Mouse (Mus musculus): ENCODE data around the gene AA986860.

- no peak for TF ChIP-seq CTCF (IDR thresholded peaks at IDR 0.05; ENCODE audit: insufficient read depth, low read length)
- no peak for TF ChIP-seq POLR2A (IDR thresholded peaks at IDR 0.05; ENCODE audit: borderline replicate concordance, extremely low read depth, low read depth, low read length)
These were observed 38.7 kb downstream of the AA986860 start for GRCm38 (mm10) chr1:130770487-130770886.
